Mouse (Mus musculus): ENCODE measurements around the gene Lysmd4. TPM values are rescaled to one million over a fixed set of nuclear protein-coding genes. Genes with fewer than 3 reads are reported as not detected.

Gene Lysmd4
- polyA plus RNA-seq, 1 experiment from 2014 or later, result 30.6 TPM

GRCm38 (mm10) chr7:67228891-67229602 is 6.7 kb downstream of the Lysmd4 start:
- WGBS, result 79% methylated on average over 5 of the region's 5 CpGs
- no peak overlapping the region for H3K9ac ChIP-seq (replicated peaks; ENCODE audit: low read depth, low read length)
- H3K36me3 ChIP-seq (ENCODE audit: control insufficient read depth, insufficient read depth, low read length), result peaks cover 15% of the 10 kb centered on the region; the same call in 1 of the 2 replicates
- no peak overlapping the region for H3K4me3 ChIP-seq (ENCODE audit: low read depth, low read length)
- H3K27me3 ChIP-seq (ENCODE audit: control insufficient read depth, insufficient read depth, low read length), result no peaks in the 10 kb centered on the region
- no peak overlapping the region for H3K27ac ChIP-seq (ENCODE audit: low read depth, low read length)
- H3K4me2 ChIP-seq (ENCODE audit: low read depth, low read length), result no peak overlapping the region
- H3K9me3 ChIP-seq (ENCODE audit: control insufficient read depth, low read length), result no peaks in the 10 kb centered on the region
- peak; percentile 49; the same call in 1 of the 2 replicates for ATAC-seq (ENCODE audit: low read depth)
- H3K4me1 ChIP-seq (ENCODE audit: control insufficient read depth, insufficient read depth, low read length), result peaks cover under 1% of the 10 kb centered on the region; the same call in 1 of the 2 replicates

GRCm38 (mm10) chr7:67229701-67230100 is 7.4 kb downstream of the Lysmd4 start:
- Histone ChIP-seq H3K27ac (ENCODE audit: low read depth, low read length) (no peak overlapping the region), H3K27me3 (ENCODE audit: control insufficient read depth, insufficient read depth, low read length) (no peaks in the 10 kb centered on the region), H3K4me3 (ENCODE audit: low read depth, low read length) (no peak overlapping the region), H3K4me2 (ENCODE audit: low read depth, low read length) (no peak overlapping the region), H3K9me3 (ENCODE audit: control insufficient read depth, low read length) (no peaks in the 10 kb centered on the region), H3K9ac (replicated peaks; ENCODE audit: low read depth, low read length) (no peak overlapping the region), H3K4me1 (ENCODE audit: control insufficient read depth, insufficient read depth, low read length) (no peaks in the 10 kb centered on the region), H3K36me3 (ENCODE audit: control insufficient read depth, insufficient read depth, low read length) (peaks cover 20% of the 10 kb centered on the region)
- 87% methylated on average over 3 of the region's 3 CpGs for WGBS
- no peak for ATAC-seq (ENCODE audit: low read depth)

GRCm38 (mm10) chr7:67230221-67230620 is 7.9 kb downstream of the Lysmd4 start:
- H3K9me3 ChIP-seq (ENCODE audit: control insufficient read depth, low read length), result no peaks in the 10 kb centered on the region
- H3K4me2 ChIP-seq (ENCODE audit: low read depth, low read length), result no peak overlapping the region
- H3K4me3 ChIP-seq (ENCODE audit: low read depth, low read length), result no peak overlapping the region
- no peak overlapping the region for H3K9ac ChIP-seq (replicated peaks; ENCODE audit: low read depth, low read length)
- H3K36me3 ChIP-seq (ENCODE audit: control insufficient read depth, insufficient read depth, low read length), result peaks cover 25% of the 10 kb centered on the region
- H3K27ac ChIP-seq (ENCODE audit: low read depth, low read length), result 0 out of 2 replicates have a peak overlapping the region, but pooled peaks have one; percentile 12
- ATAC-seq (ENCODE audit: low read depth), result no peak
- 87% methylated on average over 3 of the region's 3 CpGs for WGBS
- H3K4me1 ChIP-seq (ENCODE audit: control insufficient read depth, insufficient read depth, low read length), result no peaks in the 10 kb centered on the region
- H3K27me3 ChIP-seq (ENCODE audit: control insufficient read depth, insufficient read depth, low read length), result no peaks in the 10 kb centered on the region

GRCm38 (mm10) chr7:67230640-67231140 is 8.3 kb downstream of the Lysmd4 start:
- Histone ChIP-seq H3K36me3 (ENCODE audit: control insufficient read depth, insufficient read depth, low read length) (peaks cover 30% of the 10 kb centered on the region), H3K27me3 (ENCODE audit: control insufficient read depth, insufficient read depth, low read length) (no peaks in the 10 kb centered on the region), H3K9ac (replicated peaks; ENCODE audit: low read depth, low read length) (no peak overlapping the region), H3K27ac (ENCODE audit: low read depth, low read length) (0 out of 2 replicates have a peak overlapping the region, but pooled peaks have one; percentile 12), H3K9me3 (ENCODE audit: control insufficient read depth, low read length) (no peaks in the 10 kb centered on the region), H3K4me2 (ENCODE audit: low read depth, low read length) (no peak overlapping the region), H3K4me3 (ENCODE audit: low read depth, low read length) (no peak overlapping the region), H3K4me1 (ENCODE audit: control insufficient read depth, insufficient read depth, low read length) (no peaks in the 10 kb centered on the region)
- ATAC-seq (ENCODE audit: low read depth), result no peak
- 88% methylated on average over 3 of the region's 3 CpGs for WGBS

GRCm38 (mm10) chr7:67232504-67232903 is 10.2 kb downstream of the Lysmd4 start:
- H3K27ac ChIP-seq (ENCODE audit: low read depth, low read length), result no peak overlapping the region
- H3K27me3 ChIP-seq (ENCODE audit: control insufficient read depth, insufficient read depth, low read length), result no peaks in the 10 kb centered on the region
- ATAC-seq (ENCODE audit: low read depth), result no peak
- no peak overlapping the region for H3K9ac ChIP-seq (replicated peaks; ENCODE audit: low read depth, low read length)
- H3K4me1 ChIP-seq (ENCODE audit: control insufficient read depth, insufficient read depth, low read length), result no peaks in the 10 kb centered on the region
- no peak overlapping the region for H3K4me2 ChIP-seq (ENCODE audit: low read depth, low read length)
- H3K4me3 ChIP-seq (ENCODE audit: low read depth, low read length), result no peak overlapping the region
- 95% methylated on average over 14 of the region's 14 CpGs for WGBS
- H3K36me3 ChIP-seq (ENCODE audit: control insufficient read depth, insufficient read depth, low read length), result peaks cover 25% of the 10 kb centered on the region
- H3K9me3 ChIP-seq (ENCODE audit: control insufficient read depth, low read length), result no peaks in the 10 kb centered on the region

- peaks cover 23% of the 10 kb centered on the region for H3K36me3 ChIP-seq (ENCODE audit: control insufficient read depth, insufficient read depth, low read length)
- 72% methylated on average over 8 of the region's 8 CpGs for WGBS
Observed at GRCm38 (mm10) chr7:67234797-67235196, 12.5 kb downstream of the Lysmd4 start.

GRCm38 (mm10) chr7:67236351-67236750 is 14.0 kb downstream of the Lysmd4 start:
- no peaks in the 10 kb centered on the region for H3K27me3 ChIP-seq (ENCODE audit: control insufficient read depth, insufficient read depth, low read length)
- H3K36me3 ChIP-seq (ENCODE audit: control insufficient read depth, insufficient read depth, low read length), result peaks cover 23% of the 10 kb centered on the region
- H3K4me2 ChIP-seq (ENCODE audit: low read depth, low read length), result no peak overlapping the region
- H3K4me3 ChIP-seq (ENCODE audit: low read depth, low read length), result no peak overlapping the region
- no peaks in the 10 kb centered on the region for H3K4me1 ChIP-seq (ENCODE audit: control insufficient read depth, insufficient read depth, low read length)
- no peak overlapping the region for H3K9ac ChIP-seq (replicated peaks; ENCODE audit: low read depth, low read length)
- WGBS, result 91% methylated on average over 2 of the region's 2 CpGs
- H3K27ac ChIP-seq (ENCODE audit: low read depth, low read length), result no peak overlapping the region
- ATAC-seq (ENCODE audit: low read depth), result no peak
- H3K9me3 ChIP-seq (ENCODE audit: control insufficient read depth, low read length), result no peaks in the 10 kb centered on the region

More at GRCm38 (mm10) chr7:67234797-67235196, 12.5 kb downstream of the Lysmd4 start:
- H3K27me3 ChIP-seq (ENCODE audit: control insufficient read depth, insufficient read depth, low read length), result no peaks in the 10 kb centered on the region
- no peak overlapping the region for H3K4me2 ChIP-seq (ENCODE audit: low read depth, low read length)
- H3K4me1 ChIP-seq (ENCODE audit: control insufficient read depth, insufficient read depth, low read length), result no peaks in the 10 kb centered on the region
- H3K9ac ChIP-seq (replicated peaks; ENCODE audit: low read depth, low read length), result no peak overlapping the region
- H3K27ac ChIP-seq (ENCODE audit: low read depth, low read length), result no peak overlapping the region
- no peak for ATAC-seq (ENCODE audit: low read depth)
- no peaks in the 10 kb centered on the region for H3K9me3 ChIP-seq (ENCODE audit: control insufficient read depth, low read length)
- H3K4me3 ChIP-seq (ENCODE audit: low read depth, low read length), result no peak overlapping the region

- no peaks in the 10 kb centered on the region for H3K9me3 ChIP-seq (ENCODE audit: control insufficient read depth, low read length)
- no peaks in the 10 kb centered on the region for H3K27me3 ChIP-seq (ENCODE audit: control insufficient read depth, insufficient read depth, low read length)
- H3K36me3 ChIP-seq (ENCODE audit: control insufficient read depth, insufficient read depth, low read length), result peaks cover 23% of the 10 kb centered on the region
- no peak overlapping the region for H3K4me3 ChIP-seq (ENCODE audit: low read depth, low read length)
- H3K27ac ChIP-seq (ENCODE audit: low read depth, low read length), result no peak overlapping the region
- no peak overlapping the region for H3K9ac ChIP-seq (replicated peaks; ENCODE audit: low read depth, low read length)
- ATAC-seq (ENCODE audit: low read depth), result no peak
- no peak overlapping the region for H3K4me2 ChIP-seq (ENCODE audit: low read depth, low read length)
- WGBS, result 98% methylated on average over 2 of the region's 2 CpGs
- no peaks in the 10 kb centered on the region for H3K4me1 ChIP-seq (ENCODE audit: control insufficient read depth, insufficient read depth, low read length)
Observed at GRCm38 (mm10) chr7:67237752-67238151, 15.4 kb downstream of the Lysmd4 start.

- no peaks in the 10 kb centered on the region for H3K36me3 ChIP-seq (ENCODE audit: control insufficient read depth, insufficient read depth, low read length)
- no peak overlapping the region for H3K9ac ChIP-seq (replicated peaks; ENCODE audit: low read depth, low read length)
- H3K9me3 ChIP-seq (ENCODE audit: control insufficient read depth, low read length), result no peaks in the 10 kb centered on the region
- H3K4me1 ChIP-seq (ENCODE audit: control insufficient read depth, insufficient read depth, low read length), result no peaks in the 10 kb centered on the region
- H3K4me2 ChIP-seq (ENCODE audit: low read depth, low read length), result no peak overlapping the region
- WGBS, result 84% methylated on average over 3 of the region's 3 CpGs
- no peaks in the 10 kb centered on the region for H3K27me3 ChIP-seq (ENCODE audit: control insufficient read depth, insufficient read depth, low read length)
- no peak for ATAC-seq (ENCODE audit: low read depth)
- H3K4me3 ChIP-seq (ENCODE audit: low read depth, low read length), result no peak overlapping the region
- no peak overlapping the region for H3K27ac ChIP-seq (ENCODE audit: low read depth, low read length)
Observed at GRCm38 (mm10) chr7:67241969-67242368, 19.6 kb downstream of the Lysmd4 start.
